Mouse (Mus musculus): ENCODE data around the gene Gm11639. TPM values are rescaled to one million over a fixed set of nuclear protein-coding genes. Genes with fewer than 3 reads are reported as not detected.
"Not testable (repeated sequence)": the region's sequence is repeated elsewhere in the genome, so short reads cannot be mapped to it uniquely, and the experiment has no call there.

Gm11639 gene
- polyA plus RNA-seq, 1 experiment: not detected

- H3ac ChIP-seq (ENCODE audit: control insufficient read depth, insufficient read length, low read depth): no peak overlapping the region
- TF ChIP-seq FOSL1 (IDR thresholded peaks at IDR 0.05; ENCODE audit: insufficient read depth, low read length, poor library complexity, severe bottlenecking): no peak
- no peak for TF ChIP-seq MAX (IDR thresholded peaks at IDR 0.05)
- no peak for TF ChIP-seq MYOG (IDR thresholded peaks at IDR 0.05; ENCODE audit: control insufficient read depth, extremely low read depth, insufficient read length)
- H3K79me2 ChIP-seq (ENCODE audit: control insufficient read depth, insufficient read depth): no peaks in the 10 kb centered on the region
- H3K4me3 ChIP-seq (ENCODE audit: insufficient read depth, poor library complexity, severe bottlenecking): no peak overlapping the region
- H3K27me3 ChIP-seq (ENCODE audit: control insufficient read depth, insufficient read depth, insufficient read length): no peaks in the 10 kb centered on the region
- H3K79me3 ChIP-seq (ENCODE audit: low read depth): no peaks in the 10 kb centered on the region
- H3K36me3 ChIP-seq (ENCODE audit: control insufficient read depth, insufficient read depth): no peaks in the 10 kb centered on the region
Measured at GRCm38 (mm10) chr11:105030229-105030628, 344.7 kb downstream of the Gm11639 start.

GRCm38 (mm10) chr11:105031103-105031502 is 345.6 kb downstream of the Gm11639 start:
- Histone ChIP-seq H3ac (ENCODE audit: control insufficient read depth, insufficient read length, low read depth) (no peak overlapping the region), H3K79me3 (ENCODE audit: low read depth) (no peaks in the 10 kb centered on the region), H3K27me3 (ENCODE audit: control insufficient read depth, insufficient read depth, insufficient read length) (no peaks in the 10 kb centered on the region), H3K79me2 (ENCODE audit: control insufficient read depth, insufficient read depth) (no peaks in the 10 kb centered on the region), H3K4me3 (ENCODE audit: insufficient read depth, poor library complexity, severe bottlenecking) (no peak overlapping the region), H3K36me3 (ENCODE audit: control insufficient read depth, insufficient read depth) (no peaks in the 10 kb centered on the region)
- TF ChIP-seq MAX (IDR thresholded peaks at IDR 0.05) (no peak), USF1 (IDR thresholded peaks at IDR 0.05; ENCODE audit: low read depth) (no peak), MYOG (IDR thresholded peaks at IDR 0.05; ENCODE audit: control insufficient read depth, extremely low read depth, insufficient read length) (no peak), CTCF (IDR thresholded peaks at IDR 0.05; ENCODE audit: control insufficient read depth, insufficient read depth, insufficient read length) (no peak), FOSL1 (IDR thresholded peaks at IDR 0.05; ENCODE audit: insufficient read depth, low read length, poor library complexity, severe bottlenecking) (no peak), CEBPB (IDR thresholded peaks at IDR 0.05; ENCODE audit: low read depth) (no peak), MYOD1 (IDR thresholded peaks at IDR 0.05; ENCODE audit: control insufficient read depth, insufficient read length, low read depth) (no peak)

GRCm38 (mm10) chr11:105035081-105035480 is 349.6 kb downstream of the Gm11639 start:
- Histone ChIP-seq H3K36me3 (ENCODE audit: control insufficient read depth, insufficient read depth) (no peaks in the 10 kb centered on the region), H3K4me3 (ENCODE audit: insufficient read depth, poor library complexity, severe bottlenecking) (no peak overlapping the region), H3K79me3 (ENCODE audit: low read depth) (no peaks in the 10 kb centered on the region), H3ac (ENCODE audit: control insufficient read depth, insufficient read length, low read depth) (no peak overlapping the region), H3K27me3 (ENCODE audit: control insufficient read depth, insufficient read depth, insufficient read length) (no peaks in the 10 kb centered on the region), H3K79me2 (ENCODE audit: control insufficient read depth, insufficient read depth) (no peaks in the 10 kb centered on the region)
- no peak for TF ChIP-seq MYOD1 (IDR thresholded peaks at IDR 0.05; ENCODE audit: control insufficient read depth, insufficient read length, low read depth)
- TF ChIP-seq MYOG (IDR thresholded peaks at IDR 0.05; ENCODE audit: control insufficient read depth, extremely low read depth, insufficient read length): no peak
- TF ChIP-seq CTCF (IDR thresholded peaks at IDR 0.05; ENCODE audit: control insufficient read depth, insufficient read depth, insufficient read length): no peak
- TF ChIP-seq USF1 (IDR thresholded peaks at IDR 0.05; ENCODE audit: low read depth): no peak
- TF ChIP-seq FOSL1 (IDR thresholded peaks at IDR 0.05; ENCODE audit: insufficient read depth, low read length, poor library complexity, severe bottlenecking): no peak
- no peak for TF ChIP-seq CEBPB (IDR thresholded peaks at IDR 0.05; ENCODE audit: low read depth)
- TF ChIP-seq MAX (IDR thresholded peaks at IDR 0.05): no peak

GRCm38 (mm10) chr11:105063292-105063691 is 377.8 kb downstream of the Gm11639 start, which contains the start of gene Efcab3:
Efcab3 (plus strand) TSS chr11:105063592.
- TF ChIP-seq MYOG (IDR thresholded peaks at IDR 0.05; ENCODE audit: control insufficient read depth, extremely low read depth, insufficient read length): no peak
- TF ChIP-seq CEBPB (IDR thresholded peaks at IDR 0.05; ENCODE audit: low read depth): no peak
- no peak for TF ChIP-seq MAX (IDR thresholded peaks at IDR 0.05)
- TF ChIP-seq CTCF (IDR thresholded peaks at IDR 0.05; ENCODE audit: control insufficient read depth, insufficient read depth, insufficient read length): no peak
- TF ChIP-seq USF1 (IDR thresholded peaks at IDR 0.05; ENCODE audit: low read depth): no peak
- TF ChIP-seq FOSL1 (IDR thresholded peaks at IDR 0.05; ENCODE audit: insufficient read depth, low read length, poor library complexity, severe bottlenecking): no peak
- no peak for TF ChIP-seq MYOD1 (IDR thresholded peaks at IDR 0.05; ENCODE audit: control insufficient read depth, insufficient read length, low read depth)
- Histone ChIP-seq H3K27me3 (ENCODE audit: control insufficient read depth, insufficient read depth, insufficient read length) (no peaks in the 10 kb centered on the region), H3K36me3 (ENCODE audit: control insufficient read depth, insufficient read depth) (no peaks in the 10 kb centered on the region), H3ac (ENCODE audit: control insufficient read depth, insufficient read length, low read depth) (no peak within 1 kb of the TSS), H3K4me3 (ENCODE audit: insufficient read depth, poor library complexity, severe bottlenecking) (no peak within 1 kb of the TSS), H3K79me3 (ENCODE audit: low read depth) (no peaks in the 10 kb centered on the region), H3K79me2 (ENCODE audit: control insufficient read depth, insufficient read depth) (no peaks in the 10 kb centered on the region)

GRCm38 (mm10) chr11:105112448-105112847 is 426.9 kb downstream of the Gm11639 start:
- not testable (repeated sequence) for H3K79me3 ChIP-seq (ENCODE audit: low read depth); H3K36me3 ChIP-seq (ENCODE audit: control insufficient read depth, insufficient read depth); H3K27me3 ChIP-seq (ENCODE audit: control insufficient read depth, insufficient read depth, insufficient read length); H3K4me3 ChIP-seq (ENCODE audit: insufficient read depth, poor library complexity, severe bottlenecking); H3K79me2 ChIP-seq (ENCODE audit: control insufficient read depth, insufficient read depth); H3ac ChIP-seq (ENCODE audit: control insufficient read depth, insufficient read length, low read depth)

- no peaks in the 10 kb centered on the region for H3K36me3 ChIP-seq (ENCODE audit: control insufficient read depth, insufficient read depth)
- no peaks in the 10 kb centered on the region for H3K79me2 ChIP-seq (ENCODE audit: control insufficient read depth, insufficient read depth)
- H3ac ChIP-seq (ENCODE audit: control insufficient read depth, insufficient read length, low read depth): no peak overlapping the region
- no peaks in the 10 kb centered on the region for H3K27me3 ChIP-seq (ENCODE audit: control insufficient read depth, insufficient read depth, insufficient read length)
- TF ChIP-seq FOSL1 (IDR thresholded peaks at IDR 0.05; ENCODE audit: insufficient read depth, low read length, poor library complexity, severe bottlenecking): no peak
- TF ChIP-seq CTCF (IDR thresholded peaks at IDR 0.05; ENCODE audit: control insufficient read depth, insufficient read depth, insufficient read length): no peak
- no peak overlapping the region for H3K4me3 ChIP-seq (ENCODE audit: insufficient read depth, poor library complexity, severe bottlenecking)
- H3K79me3 ChIP-seq (ENCODE audit: low read depth): no peaks in the 10 kb centered on the region
Measured at GRCm38 (mm10) chr11:105117814-105118213, 432.3 kb downstream of the Gm11639 start.

All from C2C12 (cell line).